Mouse (Mus musculus) cortical plate, adult 2 months (tissue): ENCODE data around the gene Kdelr2.
A peak's percentile ranks its signal among the peaks of the same experiment; 100 is the strongest.

Experiments
- CTCF ChIP-seq: fragments of 200-500 bp; IDR thresholded peaks from 2 replicates; pipeline ENCODE4 v1.5.1; 2011; ENCODE audit warnings: mild to moderate bottlenecking, control low read depth, low read length; ENCODE audit not compliant: insufficient read depth; ENCODE audit errors: extremely low read depth
- POLR2A ChIP-seq: fragments of 200-500 bp; IDR thresholded peaks from 2 replicates; pipeline ENCODE4 v1.6.1; 2011; ENCODE audit warnings: mild to moderate bottlenecking, low read length, control low read depth; ENCODE audit not compliant: insufficient read depth; ENCODE audit errors: extremely low read depth

GRCm38 (mm10) chr5:143395649-143396048 is 8.0 kb upstream of the Kdelr2 start:
- TF ChIP-seq POLR2A (no peak), CTCF (peak; percentile 39; the same call in 1 of the 2 replicates)
